Mouse (Mus musculus) heart, adult 9 months (tissue): ENCODE measurements around the gene Rab11fip3.
A peak's percentile ranks its signal among the peaks of the same experiment; 100 is the strongest.

Source experiments
- DNase-seq, 2 experiments: peaks; one replicate each; pipeline ENCODE4 v3.0.0; 2022; ENCODE audit warnings: low spot score in 2 of 2

Rab11fip3 gene

GRCm38 (mm10) chr17:26087059-26087564, 17.8 kb upstream of the Rab11fip3 start:
- DNase-seq = no peak

- no peak for DNase-seq
Measured at GRCm38 (mm10) chr17:26080867-26081266, 11.5 kb upstream of the Rab11fip3 start.

- DNase-seq = no peak
Measured at GRCm38 (mm10) chr17:26078851-26079250, 9.5 kb upstream of the Rab11fip3 start.

- no peak for DNase-seq
Measured at GRCm38 (mm10) chr17:26075246-26075645, 5.9 kb upstream of the Rab11fip3 start.

GRCm38 (mm10) chr17:26070136-26070535, 781 bp upstream of the Rab11fip3 start:
- no peak for DNase-seq

- DNase-seq = peak; percentile 8 to 9
Measured at GRCm38 (mm10) chr17:26068024-26068830, 1.1 kb downstream of the Rab11fip3 start.

- DNase-seq = no peak
Measured at GRCm38 (mm10) chr17:26066488-26067020, 2.8 kb downstream of the Rab11fip3 start.

GRCm38 (mm10) chr17:26064916-26065315, 4.4 kb downstream of the Rab11fip3 start:
- DNase-seq = no peak

GRCm38 (mm10) chr17:26057787-26058567, 11.4 kb downstream of the Rab11fip3 start:
- DNase-seq = no peak

- no peak for DNase-seq
Measured at GRCm38 (mm10) chr17:26057278-26057677, 12.1 kb downstream of the Rab11fip3 start.

GRCm38 (mm10) chr17:26055164-26055563, 14.2 kb downstream of the Rab11fip3 start:
- DNase-seq = no peak

GRCm38 (mm10) chr17:26054133-26054845, 15.1 kb downstream of the Rab11fip3 start:
- no peak for DNase-seq

GRCm38 (mm10) chr17:26052706-26053105, 16.6 kb downstream of the Rab11fip3 start:
- DNase-seq = no peak

- no peak for DNase-seq
Measured at GRCm38 (mm10) chr17:26052074-26052473, 17.3 kb downstream of the Rab11fip3 start.

- DNase-seq = no peak
Measured at GRCm38 (mm10) chr17:26048118-26048517, 21.2 kb downstream of the Rab11fip3 start.

GRCm38 (mm10) chr17:26046253-26046997, 22.9 kb downstream of the Rab11fip3 start:
- DNase-seq = no peak

- DNase-seq = no peak
Measured at GRCm38 (mm10) chr17:26045285-26045684, 24.1 kb downstream of the Rab11fip3 start.

GRCm38 (mm10) chr17:26043249-26043636, 26.1 kb downstream of the Rab11fip3 start:
- DNase-seq = peak; percentile 44 to 71

GRCm38 (mm10) chr17:26042599-26043248, 26.6 kb downstream of the Rab11fip3 start:
- peak; percentile 17 for DNase-seq

GRCm38 (mm10) chr17:26041111-26041802, 28.1 kb downstream of the Rab11fip3 start:
- DNase-seq = peak; percentile 53 to 55
